Mouse (Mus musculus) myocyte (in vitro differentiated cells): Measurements from ENCODE around the gene Arpc5l.

ENCODE experiments used
- CEBPB ChIP-seq: IDR thresholded peaks from 2 replicates; pipeline ENCODE4 v1.6.1; 2011; ENCODE audit warnings: mild to moderate bottlenecking, moderate library complexity; ENCODE audit not compliant: poor library complexity, insufficient read depth, severe bottlenecking
- MAX ChIP-seq: IDR thresholded peaks from one replicate; pipeline ENCODE4 v1.6.1; 2011; ENCODE audit warnings: low read depth, mild to moderate bottlenecking, control low read depth
- MYOD1 ChIP-seq, 3 experiments: IDR thresholded peaks; one replicate each; pipeline ENCODE4 v1.6.1; 2011; ENCODE audit warnings: control low read depth in 2 of 3, low read depth in 2 of 3, mild to moderate bottlenecking in 2 of 3, moderate library complexity in 1 of 3; ENCODE audit not compliant: insufficient read length in 2 of 3, control insufficient read depth in 1 of 3
- MYOG ChIP-seq, 3 experiments: IDR thresholded peaks; one replicate each; pipeline ENCODE4 v1.6.1; 2011; ENCODE audit warnings: control low read depth in 2 of 3, low read depth in 2 of 3, mild to moderate bottlenecking in 2 of 3; ENCODE audit not compliant: insufficient read length in 2 of 3, control insufficient read depth in 1 of 3, insufficient read depth in 1 of 3
- POLR2A ChIP-seq: IDR thresholded peaks from one replicate; pipeline ENCODE4 v1.6.1; 2011; ENCODE audit warnings: low read depth, mild to moderate bottlenecking, control low read depth, moderate library complexity; ENCODE audit not compliant: insufficient read length
- POLR2AphosphoS2 ChIP-seq: IDR thresholded peaks from one replicate; pipeline ENCODE4 v1.6.1; 2011; ENCODE audit warnings: low read depth, control low read depth; ENCODE audit not compliant: insufficient read length
- SRF ChIP-seq: IDR thresholded peaks from one replicate; pipeline ENCODE4 v1.6.1; 2011; ENCODE audit warnings: low read depth; ENCODE audit not compliant: control insufficient read depth, insufficient read length
- TCF12 ChIP-seq: IDR thresholded peaks from one replicate; pipeline ENCODE4 v1.6.1; 2011; ENCODE audit warnings: mild to moderate bottlenecking, control low read depth; ENCODE audit not compliant: poor library complexity, insufficient read depth, severe bottlenecking
- USF1 ChIP-seq: IDR thresholded peaks from one replicate; pipeline ENCODE4 v1.6.1; 2011; ENCODE audit warnings: low read depth, mild to moderate bottlenecking, control low read depth, moderate library complexity

DNA sequence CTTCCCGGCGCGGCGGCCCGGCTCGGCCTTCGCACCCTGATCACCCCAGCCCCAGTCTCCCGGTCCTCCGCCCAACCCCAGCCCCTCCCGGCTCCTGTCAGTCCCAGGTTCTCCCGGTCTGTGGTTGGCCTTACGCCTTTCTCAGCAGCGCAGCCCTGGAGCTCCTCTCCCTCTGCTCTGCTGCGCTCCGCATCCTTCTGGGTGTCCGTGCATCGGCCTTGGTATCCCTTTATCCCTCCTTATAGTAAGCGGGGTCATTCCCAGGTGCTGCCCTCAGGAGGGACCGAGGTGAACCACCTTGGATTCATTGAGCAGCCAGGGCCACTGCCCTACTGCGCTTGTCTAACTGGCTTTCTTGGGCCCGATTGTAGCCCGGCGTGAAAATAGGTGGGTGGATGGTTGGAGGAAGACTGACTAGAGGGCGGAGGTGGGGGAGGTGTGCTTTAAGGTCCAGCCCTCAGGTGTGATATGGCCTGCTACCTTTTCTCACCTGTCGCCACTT lies 3.3 kb downstream of the Arpc5l start:
- TF ChIP-seq POLR2A (no peak), POLR2AphosphoS2 (peak; percentile 21), MYOG (IDR thresholded peaks at IDR 0.05; ENCODE audit: control insufficient read depth in 1 of 3, insufficient read depth in 1 of 3, insufficient read length in 2 of 3, low read depth in 2 of 3) (no peak), USF1 (no peak), SRF (no peak), MAX (no peak), TCF12 (no peak), CEBPB (no peak), MYOD1 (IDR thresholded peaks at IDR 0.05; ENCODE audit: control insufficient read depth in 1 of 3, insufficient read length in 2 of 3, low read depth in 2 of 3) (no peak)
